Mouse (Mus musculus) liver, embryonic 11.5 days (tissue): Measurements from ENCODE around the gene Camk2g. TPM values are rescaled to one million over a fixed set of nuclear protein-coding genes. Genes with fewer than 3 reads are reported as not detected.

ENCODE experiments used
- ATAC-seq: fragments of 200-750 bp; cut with Nextera tagmentation; replicated peaks from 2 replicates; pipeline ENCODE4 v1.8.0; 2017; ENCODE audit warnings: moderate number of reproducible peaks, mild to moderate bottlenecking, moderate TSS enrichment, moderate library complexity; ENCODE audit not compliant: low FRiP score
- DNase-seq: peaks from one replicate; pipeline ENCODE4 v3.0.0-alpha.2; 2017; ENCODE audit warnings: low spot score
- H3K27ac ChIP-seq: fragments of 300-500 bp; sonication (generic); 2 replicates; pipeline ENCODE4 v1.5.1; 2014; ENCODE audit warnings: mild to moderate bottlenecking, low read depth, low read length, control low read depth
- H3K27me3 ChIP-seq: fragments of 300-500 bp; sonication (generic); replicated peaks from 2 replicates; pipeline ENCODE4 v1.6.1; 2014; ENCODE audit warnings: low read length, mixed read lengths; ENCODE audit not compliant: control insufficient read depth, insufficient read depth
- H3K36me3 ChIP-seq: fragments of 300-500 bp; sonication (generic); 2 replicates; pipeline ENCODE4 v1.6.1; 2014; ENCODE audit warnings: mild to moderate bottlenecking, low read length, moderate library complexity, mixed read lengths; ENCODE audit not compliant: control insufficient read depth, insufficient read depth
- H3K4me1 ChIP-seq: fragments of 300-500 bp; sonication (generic); replicated peaks from 2 replicates; pipeline ENCODE4 v1.6.1; 2014; ENCODE audit warnings: low read length, mixed read lengths; ENCODE audit not compliant: control insufficient read depth, insufficient read depth
- H3K4me2 ChIP-seq: fragments of 300-500 bp; sonication (generic); 2 replicates; pipeline ENCODE4 v1.6.1; 2014; ENCODE audit warnings: mild to moderate bottlenecking, control low read depth, moderate library complexity
- H3K4me3 ChIP-seq: fragments of 300-500 bp; sonication (generic); 2 replicates; pipeline ENCODE4 v1.5.1; 2014; ENCODE audit warnings: low read depth, low read length, control low read depth
- H3K9ac ChIP-seq: fragments of 300-500 bp; sonication (generic); 2 replicates; pipeline ENCODE4 v1.6.1; 2014; ENCODE audit warnings: low read depth, low read length, control low read depth
- H3K9me3 ChIP-seq: fragments of 300-500 bp; sonication (generic); 2 replicates; pipeline ENCODE4 v1.6.1; 2016; ENCODE audit warnings: low read length, inconsistent platforms, mixed read lengths; ENCODE audit not compliant: control insufficient read depth
- WGBS: fragments of 180-500 bp; shearing (Covaris S2); extraction: QIAGEN DNeasy Blood & Tissue Kit; methylation state at CpG from one replicate; pipeline ENCODE4 v1.1.7; 2014; 5-methylcytosine and 5-hydroxymethylcytosine counted together
- polyA plus RNA-seq: library from polyadenylated mRNA; unstranded; fragments of >200 nt; fragmentation: Nextera tagmentation; extraction: Ambion mirVana; gene quantifications from 2 replicates; pipeline ENCODE4 v1.2.1, GENCODE M21; 2014

Gene Camk2g
- polyA plus RNA-seq, 1 experiment from 2014 or later: 28.6 TPM

GRCm38 (mm10) chr14:20735052-20735451, 58.8 kb downstream of the Camk2g start:
- Histone ChIP-seq H3K4me1 (peaks cover 33% of the 10 kb centered on the region), H3K4me2 (peak overlapping the region; percentile 96), H3K4me3 (peak overlapping the region; percentile 95; the same call in 1 of the 2 replicates), H3K27ac (peak overlapping the region; percentile 97; the same call in 1 of the 2 replicates), H3K36me3 (peaks cover 12% of the 10 kb centered on the region; the same call in 1 of the 2 replicates), H3K9me3 (no peaks in the 10 kb centered on the region), H3K9ac (no peak overlapping the region), H3K27me3 (no peaks in the 10 kb centered on the region)
- DNase-seq (no peak), ATAC-seq (no peak)
- WGBS: 67% methylated on average over 2 of the region's 2 CpGs

DNA sequence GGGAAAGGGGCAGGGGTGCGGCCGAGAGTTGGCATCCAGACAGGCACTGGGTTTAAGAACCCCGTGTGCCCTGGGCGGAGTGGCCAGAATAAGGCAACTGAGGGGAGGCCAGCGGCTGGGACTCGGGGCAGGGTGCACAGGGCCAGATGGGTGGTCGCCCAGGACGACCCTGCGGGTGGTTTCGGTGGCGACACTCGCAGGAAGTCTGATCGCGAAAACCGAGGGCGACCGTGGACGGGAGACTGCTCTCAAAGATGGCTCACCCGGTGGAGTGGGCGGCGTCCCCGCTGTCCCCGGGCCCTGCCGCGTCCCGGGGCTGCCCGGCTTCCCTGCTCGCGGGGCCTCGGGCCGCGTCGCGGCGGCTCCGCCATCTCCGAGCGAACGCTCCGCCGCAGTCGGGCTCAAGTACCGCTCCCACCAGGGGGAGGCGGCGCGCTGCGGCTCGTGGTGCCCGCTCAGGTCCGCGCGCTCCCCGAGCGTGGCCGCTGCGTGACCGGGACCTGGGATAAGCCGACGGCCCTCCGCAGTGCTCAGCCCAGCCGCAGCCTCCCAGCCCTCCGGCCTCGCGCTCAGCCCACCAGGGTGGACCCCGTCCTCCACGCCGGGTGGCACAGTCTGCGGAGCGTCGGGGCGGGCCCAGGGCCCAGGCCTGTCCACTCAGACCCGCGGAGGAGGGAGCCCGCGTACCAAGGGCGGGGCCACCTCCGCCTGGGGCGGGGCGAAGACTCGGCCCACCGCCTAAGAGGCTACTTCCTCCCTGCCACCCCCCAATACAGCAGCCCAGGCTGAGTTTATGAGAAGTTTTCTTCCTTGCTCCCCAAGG, 59.7 kb downstream of the Camk2g start, which contains the start of gene Ndst2:
Ndst2 (minus strand) TSS at position 611 of the 823 bp plus-strand sequence.
- DNase-seq (peak; percentile 93), ATAC-seq (peak; percentile 94)
- WGBS: under 1% methylated on average over 80 of the region's 81 CpGs
- Histone ChIP-seq H3K4me1 (peaks cover 33% of the 10 kb centered on the region), H3K4me2 (peak within 1 kb of the TSS; percentile 96), H3K9me3 (no peaks in the 10 kb centered on the region), H3K27ac (peak within 1 kb of the TSS; percentile 97), H3K36me3 (peaks cover 20% of the 10 kb centered on the region), H3K4me3 (peak within 1 kb of the TSS; percentile 95), H3K9ac (peak within 1 kb of the TSS; percentile 97), H3K27me3 (no peaks in the 10 kb centered on the region)

GRCm38 (mm10) chr14:20733041-20733951, 60.6 kb downstream of the Camk2g start:
- Histone ChIP-seq H3K27ac (peak overlapping the region; percentile 97), H3K9me3 (no peaks in the 10 kb centered on the region), H3K4me2 (peak overlapping the region; percentile 96), H3K9ac (peak overlapping the region; percentile 97), H3K4me3 (peak overlapping the region; percentile 95), H3K36me3 (peaks cover 23% of the 10 kb centered on the region), H3K27me3 (no peaks in the 10 kb centered on the region), H3K4me1 (peaks cover 33% of the 10 kb centered on the region)
- 30% methylated on average over 12 of the region's 12 CpGs for WGBS
- DNase-seq (peak; percentile 57), ATAC-seq (peak; percentile 56)

DNA sequence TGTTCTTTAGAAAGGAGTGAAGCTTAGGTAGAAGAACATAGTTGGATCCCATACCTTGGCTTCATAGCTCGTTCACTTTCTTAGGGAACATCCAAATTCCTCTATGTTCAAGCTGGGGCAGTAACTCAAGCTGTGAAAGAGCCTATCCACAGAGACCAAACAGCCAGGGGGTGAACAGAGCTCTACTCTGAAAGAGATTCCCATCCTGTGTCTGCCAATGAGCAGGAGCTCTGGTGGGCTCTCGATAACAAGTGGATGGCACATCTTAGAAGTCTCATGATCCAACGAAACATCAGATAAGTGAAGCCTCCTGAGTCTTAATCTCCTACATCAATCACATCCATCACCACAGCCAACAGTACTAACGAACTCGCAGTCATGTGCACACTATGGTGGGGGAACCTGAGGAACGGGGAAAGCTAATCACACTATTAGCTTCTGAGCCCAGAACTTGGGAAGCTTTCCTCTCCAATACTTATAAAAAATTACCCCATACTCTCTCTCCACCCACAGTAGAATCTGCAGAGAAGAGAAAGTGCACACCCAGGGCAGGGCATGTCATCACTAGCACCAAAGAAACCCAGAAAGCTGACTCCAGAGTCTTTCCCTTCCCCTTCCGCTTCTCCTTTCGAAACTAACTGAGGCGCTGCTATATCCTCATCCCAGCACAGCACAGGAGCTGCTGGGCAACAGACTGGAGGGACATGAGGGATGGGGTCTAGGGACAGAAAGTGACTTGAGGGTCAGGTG, 62.9 kb downstream of the Camk2g start:
- Histone ChIP-seq H3K4me2 (peak overlapping the region; percentile 13; the same call in 1 of the 2 replicates), H3K9ac (no peak overlapping the region), H3K4me1 (peaks cover 30% of the 10 kb centered on the region), H3K36me3 (peaks cover 33% of the 10 kb centered on the region), H3K9me3 (no peaks in the 10 kb centered on the region), H3K27ac (0 out of 2 replicates have a peak overlapping the region, but pooled peaks have one; percentile 19), H3K27me3 (no peaks in the 10 kb centered on the region), H3K4me3 (no peak overlapping the region)
- 81% methylated on average over 9 of the region's 9 CpGs for WGBS
- ATAC-seq (no peak), DNase-seq (no peak)

DNA sequence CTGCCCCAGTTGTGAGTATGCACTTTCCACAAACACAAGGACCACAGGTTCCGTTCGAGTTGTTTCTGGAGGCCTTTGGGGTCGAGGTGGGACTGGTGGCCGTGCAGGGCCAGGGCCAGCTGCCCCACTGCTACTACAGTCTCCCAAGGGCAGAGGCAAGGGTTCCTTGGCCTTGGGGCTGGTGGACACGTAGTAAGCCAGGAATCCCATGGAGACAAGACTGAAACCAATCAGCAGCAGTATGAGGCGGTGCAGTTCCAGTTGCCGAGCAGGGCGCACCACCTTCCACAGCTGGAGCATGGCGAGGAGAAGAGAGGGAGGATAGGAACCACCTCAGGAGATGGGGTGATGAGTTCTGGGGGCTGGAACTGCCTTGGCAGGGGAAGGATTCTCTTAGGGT, 64.0 kb downstream of the Camk2g start:
- H3K4me1 ChIP-seq: peaks cover 30% of the 10 kb centered on the region
- H3K27ac ChIP-seq: no peak overlapping the region
- WGBS: 89% methylated on average over 9 of the region's 9 CpGs

DNA sequence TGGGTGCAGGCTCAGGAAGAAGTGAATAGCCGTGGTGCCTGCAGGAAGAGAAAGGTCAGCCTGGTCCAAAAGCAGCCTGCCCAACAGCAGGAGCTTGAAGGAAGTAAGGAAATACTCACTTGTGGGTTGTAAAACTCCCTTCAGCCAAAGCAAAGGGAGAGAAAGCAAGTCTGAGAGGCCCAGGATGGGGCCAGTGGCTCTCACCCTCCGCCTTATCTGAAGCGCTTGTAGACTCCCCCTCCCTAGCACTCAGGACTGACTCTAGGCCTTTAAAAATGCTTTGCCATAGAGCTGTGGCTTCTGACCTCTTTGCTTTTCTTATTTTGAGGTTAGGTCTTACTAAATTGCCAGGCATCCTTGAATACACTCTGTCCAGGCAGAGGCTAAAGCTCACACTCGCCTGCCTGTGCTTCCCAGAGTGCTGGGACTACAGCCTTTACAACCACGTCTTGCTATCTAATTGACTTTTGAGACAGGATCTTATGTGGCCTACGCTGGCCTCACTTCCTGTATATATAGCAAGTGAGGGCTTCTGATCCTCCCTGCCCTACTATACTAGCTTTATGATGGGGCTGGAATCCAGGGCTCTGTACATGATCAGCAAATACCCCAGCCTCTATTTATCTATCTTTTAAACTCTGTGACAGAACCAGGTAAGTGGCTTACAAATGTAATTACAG, 68.1 kb downstream of the Camk2g start:
- Histone ChIP-seq H3K27me3 (no peaks in the 10 kb centered on the region), H3K27ac (peak overlapping the region; percentile 75), H3K9ac (peak overlapping the region; percentile 39), H3K36me3 (peaks cover 66% of the 10 kb centered on the region), H3K4me3 (peak overlapping the region; percentile 4; the same call in 1 of the 2 replicates), H3K4me1 (peaks cover 20% of the 10 kb centered on the region), H3K4me2 (peak overlapping the region; percentile 55), H3K9me3 (no peaks in the 10 kb centered on the region)
- ATAC-seq (peak; percentile 87), DNase-seq (no peak)
- 45% methylated on average over 6 of the region's 6 CpGs for WGBS

More for the DNA sequence above, 64.0 kb downstream of the Camk2g start:
- Histone ChIP-seq H3K27me3 (no peaks in the 10 kb centered on the region), H3K4me3 (no peak overlapping the region), H3K9me3 (no peaks in the 10 kb centered on the region), H3K4me2 (no peak overlapping the region), H3K9ac (no peak overlapping the region), H3K36me3 (peaks cover 32% of the 10 kb centered on the region)
- ATAC-seq: no peak
- no peak for DNase-seq

DNA sequence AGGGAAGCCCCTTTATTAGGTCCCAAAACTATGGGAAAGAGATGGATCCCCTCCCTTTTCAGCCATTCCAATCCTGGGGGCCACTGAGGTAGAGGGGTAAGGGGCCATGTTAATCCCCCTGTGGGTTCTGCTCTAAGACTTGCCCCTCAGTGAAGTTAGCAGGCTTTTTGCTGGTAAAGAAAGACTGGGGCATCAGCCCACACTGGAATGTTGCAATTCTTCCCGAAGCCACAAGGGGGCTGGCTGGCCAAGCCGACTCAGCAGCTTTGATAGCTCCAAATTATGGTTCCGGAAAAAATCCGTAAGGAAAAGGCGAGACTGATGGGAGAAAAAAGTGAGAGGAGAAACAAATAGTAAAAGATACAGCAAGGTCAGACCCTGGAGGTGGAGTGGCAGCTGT, 69.8 kb downstream of the Camk2g start:
- no peaks in the 10 kb centered on the region for H3K9me3 ChIP-seq
- no peak overlapping the region for H3K4me3 ChIP-seq
- no peak overlapping the region for H3K27ac ChIP-seq
- no peak overlapping the region for H3K9ac ChIP-seq
- H3K4me1 ChIP-seq: peaks cover 18% of the 10 kb centered on the region
- H3K4me2 ChIP-seq: no peak overlapping the region
- no peaks in the 10 kb centered on the region for H3K27me3 ChIP-seq
- 43% methylated on average over 5 of the region's 5 CpGs for WGBS
- ATAC-seq (no peak), DNase-seq (no peak)
- peaks cover 64% of the 10 kb centered on the region for H3K36me3 ChIP-seq
